Mouse (Mus musculus): ENCODE measurements at regions not wholly inside any gene's neighbourhood (a gene's known extent, or its start where the extent isn't known, plus 50 kb on each side); places are given as distances from the start of the nearest gene placed in this dataset.

DNA sequence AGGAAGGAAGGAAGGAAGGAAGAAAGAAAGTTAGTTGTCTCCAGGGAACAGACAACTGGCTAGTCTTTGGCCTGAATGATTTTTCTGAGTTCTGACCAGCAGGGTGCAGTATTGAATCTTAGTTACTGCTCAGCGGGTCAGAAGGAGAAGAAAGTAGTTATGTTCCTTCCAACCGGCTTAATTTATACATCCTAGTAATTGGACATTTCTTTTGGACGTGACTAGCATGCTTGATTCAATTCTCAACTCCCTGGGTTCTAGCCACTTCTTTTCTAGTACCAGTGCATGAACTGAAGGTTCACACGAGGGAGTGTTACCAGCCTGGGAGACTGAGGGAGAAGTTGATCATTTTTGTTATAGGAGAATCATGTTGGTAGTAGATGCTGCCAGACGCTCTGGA, 269.1 kb upstream of the 4930452B06Rik start:
- no peak for DNase-seq

Measured in adrenal gland, adult 8-10 months (tissue).